Mouse (Mus musculus) mature B cell (primary cell): ENCODE data around the gene Mark2.

ENCODE experiments used
- in situ Hi-C: fragments of 300-500 bp; cut with MboI; formaldehyde crosslinking; loops from 2 replicates; pipeline ENCODE4 v1.14.3; 2019

The Mark2 gene

DNA sequence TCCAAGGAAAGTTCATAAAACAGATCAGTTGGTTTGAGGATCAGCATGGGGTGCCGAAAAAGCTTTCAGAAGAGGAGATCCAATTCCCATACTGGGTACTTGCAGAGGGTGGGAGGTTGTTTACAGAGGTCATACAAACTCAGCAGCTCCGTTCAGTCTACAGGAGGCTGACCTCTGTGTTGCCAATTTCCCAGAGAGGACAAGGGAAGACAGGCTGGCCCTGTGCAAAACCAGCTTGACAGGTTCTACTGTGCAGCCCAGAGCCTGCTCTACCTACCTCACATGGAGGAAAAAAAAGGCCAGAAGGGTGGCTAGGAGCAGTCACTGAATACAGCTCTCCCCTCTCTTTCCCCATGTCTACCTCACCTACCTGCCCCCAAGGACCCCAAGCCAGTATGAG is 7.6 kb downstream of the Mark2 start:
- in situ Hi-C loops = no loop called here

DNA sequence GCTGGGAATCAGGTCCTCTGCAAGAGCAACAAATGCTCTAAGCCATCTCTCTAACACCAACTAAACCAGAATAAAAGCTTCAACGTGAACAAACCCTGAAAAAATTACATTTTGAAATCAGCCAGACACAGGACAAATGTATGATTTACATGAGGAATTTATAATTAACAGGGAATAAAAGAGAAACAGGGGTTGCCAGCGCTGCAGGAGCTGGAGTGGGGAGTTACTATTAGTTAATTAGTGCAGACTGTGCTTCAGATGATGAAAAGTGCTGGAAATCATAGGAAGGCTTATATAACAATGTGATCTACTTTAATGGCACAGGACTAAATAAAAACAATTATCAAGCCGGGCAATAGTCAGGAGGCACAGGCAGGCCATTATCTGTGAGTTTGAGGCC is 20.3 kb downstream of the Mark2 start:
- in situ Hi-C loops = no loop called here

DNA sequence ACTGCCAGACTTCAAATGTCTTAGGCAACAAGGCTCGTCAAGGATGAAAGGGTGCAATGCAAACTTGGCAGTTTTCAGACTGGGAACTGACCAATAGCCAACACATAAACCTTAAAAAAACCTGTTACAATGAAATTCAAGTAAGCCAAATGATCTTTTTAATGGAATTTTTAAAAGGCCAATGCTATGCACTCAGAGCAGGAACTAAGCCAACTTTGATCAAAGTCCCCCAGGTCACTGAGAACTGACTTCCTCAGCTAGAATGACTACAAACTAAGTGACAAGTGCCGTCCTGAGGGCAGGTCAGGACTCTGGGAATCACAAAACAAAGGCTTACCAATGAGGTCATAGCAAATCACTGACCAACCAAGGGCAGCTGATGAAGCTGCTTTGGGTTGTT is 21.5 kb downstream of the Mark2 start:
- in situ Hi-C loops = no loop called here

- in situ Hi-C loops = no loop called here
Observed at GRCm38 (mm10) chr19:7317716-7318115, 23.9 kb downstream of the Mark2 start.

DNA sequence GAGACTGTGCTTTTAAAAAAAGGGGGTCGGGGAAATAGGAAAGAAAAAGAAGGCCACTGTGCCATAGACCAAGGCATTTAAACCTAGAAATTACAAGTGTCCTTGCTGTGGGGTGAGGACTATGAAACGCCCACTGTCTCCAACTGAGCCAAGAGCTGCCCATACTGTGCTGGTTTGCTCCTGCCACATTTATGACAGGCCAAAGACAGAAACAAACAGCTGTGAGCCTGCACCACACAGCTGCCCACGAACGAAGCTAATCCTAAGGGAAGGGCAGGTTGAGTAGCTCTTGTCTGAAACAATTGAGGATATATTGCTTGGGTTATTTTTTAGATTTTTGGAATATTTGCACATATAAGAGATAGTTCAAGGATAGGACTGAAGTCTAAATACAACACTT is 24.8 kb downstream of the Mark2 start:
- in situ Hi-C loops = no loop called here

DNA sequence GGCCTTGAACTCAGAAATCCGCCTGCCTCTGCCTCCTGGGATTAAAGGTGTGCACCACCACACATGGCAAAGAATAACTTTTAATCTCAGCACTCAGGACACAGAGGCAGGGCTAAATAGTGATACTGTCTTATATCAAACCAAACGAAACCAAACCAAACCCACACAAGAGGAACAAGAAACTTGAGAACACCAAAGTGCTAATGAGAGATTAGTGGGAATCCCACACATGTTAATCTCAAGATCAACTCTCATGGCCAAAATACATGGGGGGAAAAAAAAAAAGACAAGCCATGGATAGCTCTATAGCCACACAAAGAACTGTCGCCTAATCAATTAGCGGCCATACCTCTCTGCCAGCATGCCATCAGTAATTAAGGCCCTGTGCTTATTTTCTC is 26.1 kb downstream of the Mark2 start:
- in situ Hi-C loops = no loop called here

- in situ Hi-C loops = no loop called here
Observed at GRCm38 (mm10) chr19:7314976-7315586, 26.6 kb downstream of the Mark2 start.

DNA sequence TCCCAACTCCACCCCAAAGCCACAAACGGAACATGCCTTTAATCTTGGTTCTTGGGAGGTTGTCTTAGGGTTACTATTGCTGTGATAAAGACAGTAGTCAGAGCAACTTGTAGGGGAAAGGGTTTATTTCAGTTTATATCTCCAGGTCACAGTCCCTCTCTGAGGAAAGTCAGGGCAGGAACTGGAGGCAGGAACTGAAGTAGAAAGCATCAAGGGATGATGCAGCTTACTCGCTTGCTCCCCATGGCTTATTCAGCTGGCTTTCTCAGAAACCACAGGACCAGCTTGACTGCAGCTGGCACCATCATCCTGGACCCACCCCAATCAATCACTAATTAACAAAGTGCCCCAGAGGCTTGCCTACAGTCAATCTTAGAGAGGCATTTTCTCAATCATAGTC is 28.0 kb downstream of the Mark2 start:
- in situ Hi-C loops = no loop called here

DNA sequence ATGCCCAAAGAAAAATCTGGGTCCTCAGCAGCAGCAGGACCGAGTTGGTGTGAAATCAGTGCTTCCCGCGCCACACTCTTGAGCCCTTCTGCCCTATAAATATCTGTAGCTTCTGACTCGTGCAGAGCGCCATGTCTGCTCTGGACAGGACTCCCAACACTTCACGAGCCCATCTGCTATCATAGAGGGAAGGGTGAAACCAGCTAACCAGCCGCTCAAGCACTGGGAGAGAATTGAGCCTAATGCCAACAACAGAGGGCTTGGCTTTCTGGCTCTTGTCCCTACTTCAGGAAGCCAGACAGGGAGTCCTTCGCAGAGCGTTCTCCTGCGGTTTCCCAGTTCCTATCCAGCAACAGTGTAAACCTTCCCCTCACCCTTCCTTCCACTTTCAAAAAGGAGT is 30.4 kb downstream of the Mark2 start:
- in situ Hi-C loops = no loop called here

DNA sequence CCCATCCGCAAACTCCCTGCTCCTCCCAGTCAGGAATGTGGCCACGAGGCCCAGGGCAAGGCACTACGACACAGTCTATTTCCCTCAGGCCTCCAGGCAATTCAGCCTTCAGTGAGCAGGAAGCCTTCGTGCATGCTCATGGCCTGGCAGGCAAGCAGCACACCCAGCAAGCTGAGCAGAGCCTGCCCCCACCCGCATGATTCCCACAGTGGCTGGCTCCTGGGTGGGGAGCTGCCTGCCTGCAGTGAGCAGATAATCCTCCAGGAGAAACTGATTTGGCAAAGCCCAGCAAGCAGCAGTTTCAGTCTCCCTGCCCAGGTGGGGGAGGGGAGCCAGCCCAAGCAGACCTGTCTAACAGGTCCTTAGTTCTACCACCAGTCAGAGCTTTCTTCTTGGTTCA is 31.0 kb downstream of the Mark2 start:
- in situ Hi-C loops = no loop called here

DNA sequence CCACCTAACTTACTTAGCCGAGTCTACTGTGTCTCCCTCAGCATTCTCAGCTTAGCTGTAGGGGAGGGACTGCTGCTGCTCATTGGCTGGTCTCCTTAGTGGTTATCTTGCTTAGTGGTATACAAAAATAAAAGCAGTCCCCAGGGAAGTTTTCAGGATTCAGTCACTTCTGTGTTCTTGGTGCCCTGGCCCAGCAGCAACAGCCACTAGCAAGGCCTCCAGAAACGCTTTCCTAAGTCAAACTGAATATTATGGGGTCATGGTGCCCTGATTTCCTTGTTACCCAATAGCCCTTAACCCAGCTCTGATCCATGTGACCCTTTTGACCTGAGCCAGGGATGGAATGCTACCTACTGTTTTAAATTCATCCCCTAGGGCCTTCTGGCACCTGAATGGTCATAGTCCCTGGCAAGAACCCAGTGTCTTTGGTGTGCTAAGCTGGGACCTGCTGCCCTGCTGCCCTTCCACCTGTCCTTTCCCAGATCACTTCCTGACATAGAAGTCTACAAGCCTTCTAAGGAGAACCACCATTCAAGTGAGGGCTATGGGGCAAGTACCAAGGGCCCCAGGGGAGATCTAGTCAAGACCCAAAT is 31.8 kb downstream of the Mark2 start:
- in situ Hi-C loops = no loop called here

DNA sequence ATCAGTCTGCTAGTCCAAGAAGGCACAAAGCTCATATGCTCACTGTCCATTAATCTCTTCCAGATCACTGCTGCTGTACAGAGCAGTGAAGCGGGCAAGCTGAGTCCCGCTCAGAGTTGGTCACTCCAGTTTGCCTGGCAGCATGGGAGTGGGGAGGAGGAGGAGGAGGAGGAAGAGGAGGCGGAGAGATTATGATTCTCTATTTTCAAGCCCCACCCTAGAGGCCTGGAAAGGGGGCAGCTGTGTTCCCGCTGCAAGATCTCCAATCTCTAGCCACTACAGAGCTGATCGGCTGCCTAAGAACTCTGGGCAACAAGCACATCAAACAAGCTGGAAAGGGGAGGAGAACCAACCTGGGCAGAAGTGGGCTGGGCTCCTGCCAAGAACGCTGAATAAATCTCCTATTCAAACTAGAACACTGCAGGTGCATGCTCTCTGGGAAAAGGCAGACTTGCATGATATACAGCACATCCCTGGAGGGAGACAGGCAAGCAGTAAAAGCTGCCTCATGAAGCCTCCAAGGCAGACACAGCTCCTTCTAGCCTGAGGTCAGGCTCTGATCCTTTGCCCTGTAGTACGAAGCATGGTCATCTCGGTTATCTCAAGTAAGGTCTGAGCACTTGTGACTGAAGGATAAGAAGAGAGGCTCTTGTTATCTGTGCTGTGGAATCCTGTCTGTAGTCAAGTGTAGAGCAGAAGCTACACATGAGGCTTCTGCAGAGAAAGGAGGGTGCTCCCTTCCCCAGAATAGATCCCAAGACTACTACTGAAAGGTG is 33.5 kb downstream of the Mark2 start:
- in situ Hi-C loops = no loop called here

DNA sequence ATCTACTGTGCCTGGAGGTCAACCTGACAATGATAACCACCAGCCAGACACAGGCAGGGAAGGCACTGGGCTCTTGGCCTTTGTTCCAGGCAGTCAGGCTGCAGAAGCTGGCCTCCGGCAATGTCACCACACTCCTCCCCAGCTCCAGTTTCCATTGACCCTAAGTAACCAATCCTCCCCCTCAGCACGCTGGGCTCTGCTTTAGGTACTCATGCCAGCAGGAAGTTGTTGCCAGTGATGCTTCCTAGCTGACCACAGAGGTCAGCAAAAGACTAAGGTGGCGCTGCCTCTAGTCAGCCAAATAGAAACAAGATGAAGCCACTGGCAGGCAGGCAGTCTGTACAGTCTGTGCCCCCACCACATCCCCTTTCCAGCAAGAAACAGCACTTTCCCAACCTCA is 34.7 kb downstream of the Mark2 start:
- in situ Hi-C loops = no loop called here

GRCm38 (mm10) chr19:7305380-7306310 is 36.0 kb downstream of the Mark2 start:
- in situ Hi-C loops = no loop called here

DNA sequence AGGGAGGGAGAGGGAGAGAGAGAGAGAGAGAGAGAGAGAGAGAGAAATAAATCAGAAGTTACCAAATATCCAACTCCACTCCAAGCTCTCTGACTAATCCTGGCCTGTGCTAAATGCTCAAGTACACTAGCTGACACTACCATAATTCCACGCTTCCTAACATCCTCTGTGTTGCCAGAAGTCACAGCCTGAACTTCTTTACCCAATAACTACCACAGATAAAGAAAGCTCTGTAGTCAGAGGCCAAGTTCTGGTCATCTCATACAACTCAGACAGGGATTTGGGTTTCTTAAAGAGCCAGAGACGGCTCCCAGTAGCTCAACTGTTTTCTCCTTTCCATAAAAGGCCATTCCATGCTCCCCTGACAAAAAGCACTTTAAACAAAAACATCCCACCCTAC is 36.9 kb downstream of the Mark2 start:
- in situ Hi-C loops = no loop called here

GRCm38 (mm10) chr19:7303796-7304195 is 37.9 kb downstream of the Mark2 start:
- in situ Hi-C loops = no loop called here

DNA sequence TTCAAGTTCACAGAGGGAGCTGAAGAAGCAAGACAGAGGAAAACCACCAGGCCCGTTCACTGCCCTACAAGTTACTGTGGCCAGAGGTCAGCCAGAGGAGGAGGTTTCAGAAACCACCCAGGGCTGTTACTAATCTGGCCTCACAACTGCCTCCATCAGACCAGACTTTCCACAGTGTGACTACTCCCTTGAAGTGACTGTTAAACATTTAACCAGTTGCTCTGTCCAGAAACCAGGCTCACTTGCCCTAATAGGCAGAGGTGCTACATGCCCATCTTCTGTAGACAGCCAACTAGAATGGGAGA is 39.2 kb downstream of the Mark2 start:
- in situ Hi-C loops = no loop called here

- in situ Hi-C loops = no loop called here
Observed at GRCm38 (mm10) chr19:7301647-7302492, 39.8 kb downstream of the Mark2 start.

DNA sequence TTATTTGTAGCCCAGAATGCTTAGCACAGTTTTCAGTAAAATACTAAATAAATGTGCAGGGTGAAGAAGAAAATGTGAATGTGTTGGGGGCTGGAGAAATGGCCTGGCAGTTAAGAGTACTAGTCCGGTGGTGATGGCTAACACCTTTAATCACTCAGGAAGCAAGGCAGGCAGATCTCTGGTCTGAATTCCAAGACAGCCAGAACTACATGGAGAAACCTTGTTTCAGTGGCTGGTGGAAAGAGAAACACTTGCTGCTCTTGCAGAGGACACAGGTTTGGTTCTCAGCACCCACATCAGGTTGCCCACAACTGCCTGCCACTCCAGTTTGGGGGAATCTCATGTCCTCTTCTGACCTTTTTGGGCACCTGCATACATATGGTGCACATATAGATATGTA is 41.6 kb downstream of the Mark2 start:
- in situ Hi-C loops = no loop called here

GRCm38 (mm10) chr19:7299052-7299451 is 42.6 kb downstream of the Mark2 start:
- in situ Hi-C loops = no loop called here

GRCm38 (mm10) chr19:7295959-7296358 is 45.7 kb downstream of the Mark2 start:
- in situ Hi-C loops = no loop called here
